Mouse (Mus musculus): ENCODE measurements around the gene Ntng1. TPM values are rescaled to one million over a fixed set of nuclear protein-coding genes. Genes with fewer than 3 reads are reported as not detected.

The Ntng1 gene
- total RNA-seq, 2 experiments from 2014 or later: not detected

DNA sequence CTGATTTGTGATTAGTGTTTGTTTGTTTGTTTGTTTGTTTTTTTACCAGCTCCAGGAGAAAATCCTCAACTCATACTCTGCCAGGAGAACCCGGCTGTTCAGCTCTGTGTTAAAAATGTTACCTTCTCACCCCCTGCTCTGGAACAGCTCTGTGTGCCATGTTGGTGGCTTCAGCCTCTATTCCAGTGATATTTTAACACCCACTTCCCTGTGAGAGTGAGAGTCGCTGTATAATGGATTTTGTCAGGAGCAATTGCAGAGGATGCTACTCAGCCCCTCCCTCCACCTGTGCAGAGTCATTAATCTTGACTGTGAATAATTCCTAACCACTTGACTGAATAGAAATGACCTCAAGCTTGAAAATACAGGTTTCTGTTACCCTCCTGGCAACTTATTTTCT, 339.7 kb downstream of the Ntng1 start:
- no peak for ATAC-seq (replicated peaks; ENCODE audit: poor library complexity, severe bottlenecking)

GRCm38 (mm10) chr3:109803616-109804015, 340.2 kb downstream of the Ntng1 start:
- no peak for ATAC-seq (replicated peaks; ENCODE audit: poor library complexity, severe bottlenecking)

- ATAC-seq (replicated peaks; ENCODE audit: poor library complexity, severe bottlenecking): no peak
Measured at GRCm38 (mm10) chr3:109797354-109797753, 346.5 kb downstream of the Ntng1 start.

- no peak for ATAC-seq (replicated peaks; ENCODE audit: poor library complexity, severe bottlenecking)
Measured at GRCm38 (mm10) chr3:109783231-109783630, 360.6 kb downstream of the Ntng1 start.

DNA sequence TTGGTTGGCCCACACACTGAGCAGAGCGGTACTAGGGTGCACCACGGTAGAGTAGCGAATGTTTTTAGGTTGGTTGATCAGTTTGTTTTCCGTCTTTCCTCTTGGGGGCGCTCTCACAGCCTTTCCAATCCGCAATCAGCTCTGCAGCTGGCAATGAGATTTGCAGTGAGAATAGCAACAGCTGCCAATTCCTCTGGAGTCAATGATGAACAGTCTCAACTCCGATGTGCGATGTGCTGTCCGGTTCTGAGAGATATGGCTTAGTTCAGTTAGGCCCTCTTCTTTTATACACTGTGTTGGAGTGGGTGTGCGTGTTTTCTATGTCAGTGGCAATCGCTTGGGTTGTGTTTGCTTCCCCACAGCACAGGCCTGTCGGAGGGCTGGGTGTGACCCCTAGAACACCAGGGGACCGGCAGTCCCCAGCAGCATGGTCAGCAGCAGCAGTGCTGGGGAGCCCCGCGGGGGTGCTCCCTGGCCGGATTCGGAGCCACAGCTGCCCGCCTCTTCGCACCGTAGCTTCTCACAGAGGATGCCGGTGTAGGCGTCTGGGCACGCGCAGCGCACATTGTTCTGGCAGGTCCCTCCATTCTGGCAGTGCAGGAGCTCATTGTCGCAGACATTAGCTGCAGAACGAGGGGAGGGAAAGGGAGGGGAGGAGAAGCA, 361.4 kb downstream of the Ntng1 start:
- peak; percentile 52 for ATAC-seq (replicated peaks; ENCODE audit: poor library complexity, severe bottlenecking)

DNA sequence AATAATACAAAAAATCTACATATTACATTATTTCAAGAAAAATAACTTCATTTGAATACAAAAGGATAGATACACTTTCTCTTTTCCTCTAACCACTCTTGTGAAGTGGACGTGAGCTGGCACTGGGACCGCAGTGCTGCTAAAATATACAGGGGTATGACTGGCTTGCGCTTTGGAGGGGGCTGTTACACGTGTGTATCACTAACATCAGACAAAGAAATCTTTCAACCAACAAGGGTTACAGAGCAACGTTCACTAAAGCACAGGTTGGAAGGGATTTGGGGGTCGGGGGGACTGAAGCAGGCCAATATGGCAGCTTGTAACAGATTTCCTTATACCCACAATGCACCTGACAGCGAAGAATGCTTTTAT, 361.9 kb downstream of the Ntng1 start:
- ATAC-seq (replicated peaks; ENCODE audit: poor library complexity, severe bottlenecking): no peak

- no peak for ATAC-seq (replicated peaks; ENCODE audit: poor library complexity, severe bottlenecking)
Measured at GRCm38 (mm10) chr3:109775200-109775599, 368.6 kb downstream of the Ntng1 start.

- ATAC-seq (replicated peaks; ENCODE audit: poor library complexity, severe bottlenecking): no peak
Measured at GRCm38 (mm10) chr3:109772120-109772519, 371.7 kb downstream of the Ntng1 start.

DNA sequence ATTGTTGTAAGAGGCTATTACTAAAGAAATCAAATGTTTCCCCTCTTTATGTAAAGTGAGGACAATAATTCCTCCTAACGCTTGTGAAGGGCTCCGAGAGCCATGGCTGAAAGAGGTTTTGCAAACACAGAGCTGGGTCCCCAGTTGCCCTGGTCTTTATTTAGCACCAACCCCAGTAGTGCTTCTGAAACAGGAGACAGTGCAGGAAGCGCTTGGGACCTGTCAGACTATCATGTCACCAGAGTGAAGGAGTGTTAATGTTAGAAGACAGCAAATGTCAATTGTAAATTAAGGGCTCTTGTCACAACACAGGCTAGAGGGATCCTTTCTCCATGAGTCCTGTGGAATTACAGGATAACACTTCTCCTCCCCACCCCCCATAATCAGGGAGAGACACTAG, 376.9 kb downstream of the Ntng1 start:
- no peak for ATAC-seq (replicated peaks; ENCODE audit: poor library complexity, severe bottlenecking)

GRCm38 (mm10) chr3:109765608-109766007, 378.2 kb downstream of the Ntng1 start:
- no peak for ATAC-seq (replicated peaks; ENCODE audit: poor library complexity, severe bottlenecking)

GRCm38 (mm10) chr3:109765141-109765540, 378.7 kb downstream of the Ntng1 start:
- ATAC-seq (replicated peaks; ENCODE audit: poor library complexity, severe bottlenecking): no peak

GRCm38 (mm10) chr3:109756426-109756825, 387.4 kb downstream of the Ntng1 start:
- ATAC-seq (replicated peaks; ENCODE audit: poor library complexity, severe bottlenecking): no peak

DNA sequence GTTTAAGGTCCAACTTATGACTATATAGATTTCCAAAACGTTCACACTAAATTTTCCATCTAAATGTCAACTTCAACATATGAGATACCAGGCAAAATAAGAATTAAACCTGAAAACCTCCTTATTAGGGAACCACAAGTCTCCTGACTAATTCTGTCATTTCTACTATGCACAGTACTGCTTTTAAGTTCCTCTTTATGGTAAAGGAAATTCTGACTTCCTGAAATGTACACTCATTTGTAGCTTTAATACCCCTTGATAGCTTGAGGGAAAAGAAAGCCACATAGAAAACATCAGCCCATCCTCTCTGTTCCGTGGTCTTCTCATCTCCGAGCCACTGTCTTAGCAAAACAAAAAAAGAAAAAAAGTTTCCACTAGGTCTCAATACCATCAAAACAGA, 396.2 kb downstream of the Ntng1 start:
- ATAC-seq (replicated peaks; ENCODE audit: poor library complexity, severe bottlenecking): peak; percentile 97

DNA sequence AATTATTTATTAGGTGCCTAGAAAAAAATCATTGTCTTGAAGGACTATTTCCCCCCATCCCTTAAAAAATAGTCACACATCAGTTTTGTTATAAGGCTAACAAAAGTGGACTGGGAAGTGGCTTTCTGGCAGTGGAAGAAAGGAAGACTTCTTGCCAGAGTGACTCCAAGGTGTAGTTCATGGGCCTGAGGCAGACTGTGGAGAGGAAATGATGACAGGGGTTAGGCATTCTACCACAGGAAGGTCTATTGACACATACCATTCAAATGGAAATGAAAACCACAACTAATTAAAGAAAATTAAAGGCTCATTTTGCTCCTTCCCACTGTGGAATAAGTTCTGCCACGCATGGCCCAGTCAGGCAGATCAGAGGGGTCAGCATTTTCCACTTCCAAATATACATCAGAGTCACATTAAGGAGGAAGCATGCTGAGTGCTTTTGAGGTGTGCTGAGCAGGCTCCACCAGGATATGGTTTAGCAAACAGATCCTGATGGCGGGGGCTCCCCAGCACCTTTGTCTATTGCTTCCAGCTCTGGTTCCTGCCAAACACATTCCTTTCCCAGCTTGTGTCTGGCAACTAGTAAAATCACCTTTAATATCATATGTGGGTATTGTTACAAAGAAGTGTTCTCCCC, 403.2 kb downstream of the Ntng1 start:
- peak; percentile 62 for ATAC-seq (replicated peaks; ENCODE audit: poor library complexity, severe bottlenecking)

DNA sequence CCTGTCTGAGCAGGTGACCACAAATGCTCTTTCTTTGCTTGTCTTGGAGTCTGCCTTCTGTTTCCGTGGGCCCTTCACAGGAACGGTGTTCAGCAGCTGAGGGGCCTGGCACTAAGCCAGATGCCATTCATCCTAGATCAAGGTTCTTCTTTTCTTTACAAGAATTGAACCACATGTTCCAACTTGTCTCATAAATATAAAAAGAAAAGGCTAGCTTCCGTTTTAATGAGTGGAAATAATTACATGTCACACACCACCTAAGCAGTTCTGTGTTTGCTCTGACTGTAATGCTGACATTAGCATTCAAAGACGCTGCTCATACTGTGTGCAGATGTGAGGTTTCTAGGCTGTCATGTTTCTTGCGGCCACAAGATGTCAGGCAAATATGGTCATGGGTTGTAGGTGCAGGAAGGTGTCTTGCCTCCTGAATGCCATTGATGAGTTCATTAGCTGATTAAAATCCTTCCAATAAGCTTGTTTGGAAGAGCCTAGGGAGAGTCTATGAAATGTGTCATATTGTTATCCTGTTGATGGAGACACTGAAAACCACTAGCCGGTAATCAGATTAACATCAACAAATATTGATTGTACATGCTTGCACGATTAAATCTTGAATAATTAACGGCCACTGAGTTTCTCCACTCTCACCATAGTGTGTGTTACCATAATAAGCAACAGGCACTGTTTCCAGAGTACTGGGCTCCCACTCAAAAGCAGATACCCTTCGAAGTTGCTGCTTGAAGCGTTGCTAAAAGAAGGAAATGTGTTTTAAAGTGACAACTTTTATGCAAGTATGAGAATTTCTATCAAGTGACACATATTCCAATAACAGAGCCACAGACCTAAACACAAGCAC, 411.3 kb downstream of the Ntng1 start:
- peak; percentile 87 for ATAC-seq (replicated peaks; ENCODE audit: poor library complexity, severe bottlenecking)

GRCm38 (mm10) chr3:109731592-109732230, 412.1 kb downstream of the Ntng1 start:
- no peak for ATAC-seq (replicated peaks; ENCODE audit: poor library complexity, severe bottlenecking)

Other genes starting within 250 kb of the Ntng1 start
- 8.6 and 16.5 TPM in 2 replicates for gene Prmt6, start 107.0 kb upstream of the Ntng1 start, total RNA-seq (2014; fragmentation: Nextera tagmentation)
- 11.4 and 15.0 TPM in 2 replicates for gene Prmt6, start 107.0 kb upstream of the Ntng1 start, total RNA-seq (2017)